Mouse (Mus musculus): ENCODE measurements around the gene Nudt4. TPM values are rescaled to one million over a fixed set of nuclear protein-coding genes. Genes with fewer than 3 reads are reported as not detected.

Nudt4 gene
- 10 to 100 TPM; 64.1 to 66.4 TPM for total RNA-seq (2021)
- long read RNA-seq, transcript Nudt4-201 (5 exons, 3,210 nt): major isoform, 61 of 99 reads
- long read RNA-seq, partial matches to known transcripts: 0 of 99 reads
- long read RNA-seq, other reads (novel, unspliced or antisense): 38 of 99 reads

- DNase-seq (ENCODE audit: low spot score in 2 of 2): peak; percentile 75 to 82
Measured at GRCm38 (mm10) chr10:95563851-95564845, at the start of gene Nudt4. Gene Nudt4 (minus strand): TSS chr10:95564146.

GRCm38 (mm10) chr10:95611331-95611721 lies 47.4 kb upstream of the Nudt4 start:
- no peak for DNase-seq (ENCODE audit: low spot score in 2 of 2)

- DNase-seq (ENCODE audit: low spot score in 2 of 2): no peak
Measured at GRCm38 (mm10) chr10:95610666-95611330, 46.9 kb upstream of the Nudt4 start.

- peak in 1 of 2 experiments; percentile 15 for DNase-seq (ENCODE audit: low spot score in 2 of 2)
Measured at GRCm38 (mm10) chr10:95604979-95605613, 41.1 kb upstream of the Nudt4 start.

GRCm38 (mm10) chr10:95600527-95600926 lies 36.6 kb upstream of the Nudt4 start:
- DNase-seq (ENCODE audit: low spot score in 2 of 2): no peak

GRCm38 (mm10) chr10:95599740-95600139 lies 35.8 kb upstream of the Nudt4 start:
- peak in 1 of 2 experiments; percentile 63 for DNase-seq (ENCODE audit: low spot score in 2 of 2)

GRCm38 (mm10) chr10:95598056-95598587 lies 34.2 kb upstream of the Nudt4 start:
- DNase-seq (ENCODE audit: low spot score in 2 of 2): no peak

- no peak for DNase-seq (ENCODE audit: low spot score in 2 of 2)
Measured at GRCm38 (mm10) chr10:95595852-95596639, 32.1 kb upstream of the Nudt4 start.

- no peak for DNase-seq (ENCODE audit: low spot score in 2 of 2)
Measured at GRCm38 (mm10) chr10:95594414-95594813, 30.5 kb upstream of the Nudt4 start.

- no peak for DNase-seq (ENCODE audit: low spot score in 2 of 2)
Measured at GRCm38 (mm10) chr10:95591257-95591656, 27.3 kb upstream of the Nudt4 start.

GRCm38 (mm10) chr10:95590196-95590595 lies 26.2 kb upstream of the Nudt4 start:
- no peak for DNase-seq (ENCODE audit: low spot score in 2 of 2)

- no peak for DNase-seq (ENCODE audit: low spot score in 2 of 2)
Measured at GRCm38 (mm10) chr10:95589196-95589595, 25.2 kb upstream of the Nudt4 start.

GRCm38 (mm10) chr10:95587509-95588220 lies 23.7 kb upstream of the Nudt4 start:
- DNase-seq (ENCODE audit: low spot score in 2 of 2): no peak

GRCm38 (mm10) chr10:95585554-95585953 lies 21.6 kb upstream of the Nudt4 start:
- no peak for DNase-seq (ENCODE audit: low spot score in 2 of 2)

GRCm38 (mm10) chr10:95577567-95577950 lies 13.6 kb upstream of the Nudt4 start:
- no peak for DNase-seq (ENCODE audit: low spot score in 2 of 2)

GRCm38 (mm10) chr10:95576876-95577566 lies 13.1 kb upstream of the Nudt4 start:
- DNase-seq (ENCODE audit: low spot score in 2 of 2): no peak

GRCm38 (mm10) chr10:95575839-95576380 lies 12.0 kb upstream of the Nudt4 start:
- no peak for DNase-seq (ENCODE audit: low spot score in 2 of 2)

- no peak for DNase-seq (ENCODE audit: low spot score in 2 of 2)
Measured at GRCm38 (mm10) chr10:95574994-95575393, 11.0 kb upstream of the Nudt4 start.

GRCm38 (mm10) chr10:95569441-95569840 lies 5.5 kb upstream of the Nudt4 start:
- DNase-seq (ENCODE audit: low spot score in 2 of 2): no peak

All from layer of hippocampus, adult 18-20 months (tissue).